Mouse (Mus musculus) ES-E14 (cell line): ENCODE data around the gene Cwc22.

Experiments used
- HCFC1 ChIP-seq: IDR thresholded peaks from 2 replicates; pipeline ENCODE4 v1.6.1; 2012; ENCODE audit warnings: low read length, inconsistent platforms, borderline replicate concordance; ENCODE audit not compliant: insufficient read depth
- ZC3H11A ChIP-seq: IDR thresholded peaks from 2 replicates; pipeline ENCODE4 v1.6.1; 2012; ENCODE audit warnings: low read depth, mild to moderate bottlenecking, inconsistent platforms, low read length, borderline replicate concordance
- ZNF384 ChIP-seq: IDR thresholded peaks from 2 replicates; pipeline ENCODE4 v1.6.1; 2012; ENCODE audit warnings: low read depth, low read length, inconsistent platforms

DNA sequence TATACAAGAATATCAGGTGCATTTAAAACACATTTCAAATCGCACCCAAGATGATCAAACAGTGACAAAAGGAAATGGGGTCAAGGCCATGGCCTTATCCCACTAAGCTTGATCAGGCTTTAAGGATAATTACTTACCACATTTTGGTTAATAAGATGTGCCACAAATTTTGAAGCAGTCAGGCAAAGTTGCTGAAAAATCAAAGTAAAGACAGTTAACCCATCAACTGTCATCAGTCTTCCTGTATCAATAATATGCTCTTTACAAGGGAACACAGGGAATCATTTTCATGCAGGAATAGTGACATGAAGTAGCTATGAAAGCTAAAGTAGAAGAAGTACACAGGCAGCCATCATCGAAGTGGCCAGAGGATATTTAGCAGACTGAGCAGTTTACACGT, 22.2 kb downstream of the Cwc22 start:
- TF ChIP-seq ZNF384 (no peak), ZC3H11A (no peak), HCFC1 (no peak)
